Mouse (Mus musculus): ENCODE data around the gene B230104I21Rik.

- TF ChIP-seq CTCF (IDR thresholded peaks at IDR 0.05; ENCODE audit: low read depth, low read length) (no peak), POLR2A (IDR thresholded peaks at IDR 0.05; ENCODE audit: insufficient read depth, low read length) (no peak), EP300 (IDR thresholded peaks at IDR 0.05; ENCODE audit: insufficient read depth, low read depth, low read length) (no peak)
Observed at GRCm38 (mm10) chr4:154385208-154385607, 49.3 kb downstream of the B230104I21Rik start.
